Mouse (Mus musculus) neural tube, embryonic 12.5 days (tissue): ENCODE data around the gene Arsj. TPM values are rescaled to one million over a fixed set of nuclear protein-coding genes. Genes with fewer than 3 reads are reported as not detected.

Experiments
- ATAC-seq: fragments of 200-750 bp; cut with Nextera tagmentation; 2 replicates; pipeline ENCODE4 v1.8.0; 2017; ENCODE audit warnings: low read depth, mild to moderate bottlenecking, moderate TSS enrichment, moderate library complexity; ENCODE audit not compliant: low FRiP score
- H3K27ac ChIP-seq: fragments of 300-500 bp; sonication (generic); 2 replicates; pipeline ENCODE4 v1.5.1; 2016
- H3K27me3 ChIP-seq: fragments of 300-500 bp; sonication (generic); replicated peaks from 2 replicates; pipeline ENCODE4 v1.6.1; 2016; ENCODE audit warnings: mild to moderate bottlenecking
- H3K36me3 ChIP-seq: fragments of 300-500 bp; sonication (generic); 2 replicates; pipeline ENCODE4 v1.6.1; 2016; ENCODE audit warnings: mild to moderate bottlenecking
- H3K4me1 ChIP-seq: fragments of 300-500 bp; sonication (generic); 2 replicates; pipeline ENCODE4 v1.6.1; 2016
- H3K4me2 ChIP-seq: fragments of 300-500 bp; sonication (generic); replicated peaks from 2 replicates; pipeline ENCODE4 v1.6.1; 2016; ENCODE audit warnings: mild to moderate bottlenecking
- H3K4me3 ChIP-seq: fragments of 300-500 bp; sonication (generic); 2 replicates; pipeline ENCODE4 v1.5.1; 2016
- H3K9ac ChIP-seq: fragments of 300-500 bp; sonication (generic); 2 replicates; pipeline ENCODE4 v1.6.1; 2016; ENCODE audit warnings: mild to moderate bottlenecking
- H3K9me3 ChIP-seq: fragments of 300-500 bp; sonication (generic); 2 replicates; pipeline ENCODE4 v1.6.1; 2016; ENCODE audit warnings: mild to moderate bottlenecking
- WGBS: fragments of 180-500 bp; shearing (Covaris S2); methylation state at CpG from one replicate; pipeline ENCODE4 v1.1.7; 2016; 5-methylcytosine and 5-hydroxymethylcytosine counted together
- polyA plus RNA-seq: library from polyadenylated mRNA; unstranded; fragments of >200 nt; fragmentation: Nextera tagmentation; extraction: Ambion mirVana; gene quantifications from 2 replicates; pipeline ENCODE4 v1.2.1, GENCODE M21; 2016

The Arsj gene
- polyA plus RNA-seq, 1 experiment from 2014 or later: 0.41 TPM

DNA sequence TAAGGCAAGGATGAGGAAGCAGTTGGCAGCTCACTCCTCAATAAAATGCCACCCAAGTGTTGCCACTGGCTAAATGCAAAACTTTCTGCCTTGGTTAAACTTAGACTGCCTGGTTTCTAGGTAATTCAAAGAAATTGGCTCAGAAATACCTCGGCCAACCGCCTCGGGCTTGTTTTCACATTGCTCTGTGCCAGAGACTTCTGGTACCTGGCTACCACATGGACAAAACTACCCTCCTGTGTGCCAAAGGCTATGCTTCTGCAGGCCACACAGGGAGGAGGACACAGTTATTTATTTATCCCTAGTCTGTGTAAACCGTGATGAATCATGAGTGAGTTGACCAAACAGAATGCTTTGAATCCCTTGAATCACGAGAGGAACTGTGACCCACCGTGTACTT lies 75.8 kb downstream of the Arsj start:
- WGBS: 84% methylated on average over 6 of the region's 6 CpGs

GRCm38 (mm10) chr3:126449058-126449457 lies 85.6 kb downstream of the Arsj start:
- Histone ChIP-seq H3K9ac (no peak overlapping the region), H3K27me3 (no peaks in the 10 kb centered on the region), H3K9me3 (no peaks in the 10 kb centered on the region), H3K36me3 (no peaks in the 10 kb centered on the region), H3K4me2 (no peak overlapping the region), H3K27ac (no peak overlapping the region), H3K4me3 (no peak overlapping the region), H3K4me1 (no peaks in the 10 kb centered on the region)
- no peak for ATAC-seq
- WGBS: 56% methylated on average over 6 of the region's 6 CpGs

More for the DNA sequence above, 75.8 kb downstream of the Arsj start:
- no peak overlapping the region for H3K4me3 ChIP-seq
- no peaks in the 10 kb centered on the region for H3K36me3 ChIP-seq
- H3K27me3 ChIP-seq: no peaks in the 10 kb centered on the region
- H3K27ac ChIP-seq: no peak overlapping the region
- no peak for ATAC-seq
- no peak overlapping the region for H3K4me2 ChIP-seq
- H3K4me1 ChIP-seq: no peaks in the 10 kb centered on the region
- no peak overlapping the region for H3K9ac ChIP-seq
- H3K9me3 ChIP-seq: no peaks in the 10 kb centered on the region

GRCm38 (mm10) chr3:126449515-126449914 lies 86.0 kb downstream of the Arsj start:
- H3K27me3 ChIP-seq: no peaks in the 10 kb centered on the region
- no peak overlapping the region for H3K9ac ChIP-seq
- H3K4me1 ChIP-seq: no peaks in the 10 kb centered on the region
- WGBS: 52% methylated on average over 2 of the region's 2 CpGs
- no peak for ATAC-seq
- no peak overlapping the region for H3K4me3 ChIP-seq
- no peaks in the 10 kb centered on the region for H3K9me3 ChIP-seq
- H3K4me2 ChIP-seq: no peak overlapping the region
- no peak overlapping the region for H3K27ac ChIP-seq
- no peaks in the 10 kb centered on the region for H3K36me3 ChIP-seq

GRCm38 (mm10) chr3:126455787-126456482 lies 92.5 kb downstream of the Arsj start:
- 64% methylated on average over 7 of the region's 7 CpGs for whole genome bisulfite sequencing

DNA sequence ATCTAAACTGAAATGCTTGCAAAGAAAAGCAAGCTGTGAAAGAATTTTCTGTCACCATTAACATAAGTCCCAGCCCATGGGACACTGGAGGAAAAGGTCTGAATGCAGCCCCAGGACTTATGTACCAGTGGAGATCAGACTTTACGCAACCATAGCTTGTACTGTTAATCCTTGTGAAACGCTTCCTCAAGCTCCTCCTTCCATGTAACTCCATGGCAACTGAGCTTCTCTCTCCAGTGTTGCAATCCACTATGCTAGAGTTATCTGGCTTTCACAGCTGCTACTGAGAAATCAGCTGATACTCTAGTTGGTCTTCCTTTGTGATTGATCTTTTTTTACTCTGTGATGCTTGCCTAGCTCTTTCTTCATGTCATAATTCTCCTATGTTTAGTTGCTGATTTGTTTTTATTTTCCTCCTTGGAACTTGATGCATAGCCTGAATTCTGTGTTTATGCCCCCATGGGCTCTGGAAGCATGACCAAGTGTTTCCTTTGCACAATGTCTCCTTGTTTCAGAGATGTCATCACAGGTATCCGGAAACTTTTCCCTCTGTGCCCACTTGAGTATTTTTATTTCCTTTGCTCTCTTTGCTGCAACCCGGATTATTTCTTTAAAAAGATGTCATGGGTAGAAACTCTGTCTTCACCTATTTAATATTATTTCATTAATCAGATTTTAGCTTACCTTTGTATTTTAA lies 99.8 kb downstream of the Arsj start:
- ATAC-seq: no peak
- 76% methylated on average over 4 of the region's 4 CpGs for WGBS

More at GRCm38 (mm10) chr3:126455787-126456482, 92.5 kb downstream of the Arsj start:
- Histone ChIP-seq H3K36me3 (no peaks in the 10 kb centered on the region), H3K27ac (no peak overlapping the region), H3K27me3 (no peaks in the 10 kb centered on the region), H3K4me3 (no peak overlapping the region), H3K9me3 (no peaks in the 10 kb centered on the region), H3K4me2 (no peak overlapping the region), H3K9ac (no peak overlapping the region), H3K4me1 (no peaks in the 10 kb centered on the region)
- ATAC-seq: no peak

DNA sequence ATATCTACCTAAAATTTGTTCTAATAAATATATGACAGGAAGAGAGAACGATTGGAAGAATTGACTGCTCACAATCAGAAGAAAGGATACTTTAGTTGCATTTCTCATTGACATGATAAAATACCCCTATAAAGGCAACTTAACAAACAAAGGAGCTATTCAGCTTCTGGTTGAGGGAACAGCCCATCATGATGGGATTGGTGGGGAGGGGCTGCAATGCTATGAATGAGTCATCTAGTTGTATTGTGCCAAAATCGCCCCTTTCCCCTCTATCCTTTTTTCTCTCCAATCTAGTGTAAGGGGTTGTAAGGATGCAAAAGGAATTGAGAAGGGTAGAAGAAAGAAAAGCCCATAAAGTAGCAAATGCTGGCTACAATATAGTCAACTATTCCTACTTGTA lies 100.8 kb downstream of the Arsj start:
- Histone ChIP-seq H3K4me3 (no peak overlapping the region), H3K36me3 (no peaks in the 10 kb centered on the region), H3K27ac (no peak overlapping the region), H3K4me2 (no peak overlapping the region), H3K27me3 (no peaks in the 10 kb centered on the region), H3K9ac (no peak overlapping the region), H3K4me1 (no peaks in the 10 kb centered on the region), H3K9me3 (no peaks in the 10 kb centered on the region)
- WGBS: 11% methylated on average over 2 of the region's 2 CpGs
- 0 out of 2 replicates have a peak, but pooled peaks have one; percentile 48 for ATAC-seq

More for the DNA sequence above, 99.8 kb downstream of the Arsj start:
- no peaks in the 10 kb centered on the region for H3K36me3 ChIP-seq
- no peaks in the 10 kb centered on the region for H3K4me1 ChIP-seq
- no peak overlapping the region for H3K4me3 ChIP-seq
- no peak overlapping the region for H3K4me2 ChIP-seq
- H3K27me3 ChIP-seq: no peaks in the 10 kb centered on the region
- H3K9me3 ChIP-seq: no peaks in the 10 kb centered on the region
- no peak overlapping the region for H3K9ac ChIP-seq
- H3K27ac ChIP-seq: no peak overlapping the region

Other genes with a start within 250 kb of the Arsj start
- 31.4 and 32.6 TPM in 2 replicates for gene Camk2d, start 232.6 kb downstream of the Arsj start, polyA plus RNA-seq